Mouse (Mus musculus): Measurements from ENCODE around the gene Gm13289. TPM values are rescaled to one million over a fixed set of nuclear protein-coding genes. Genes with fewer than 3 reads are reported as not detected.
"Not testable (repeated sequence)": the region's sequence is repeated elsewhere in the genome, so short reads cannot be mapped to it uniquely, and the experiment has no call there.

The Gm13289 gene
- not detected in 2 replicates for polyA plus RNA-seq (2012; ENCODE audit: insufficient read depth, insufficient read length, missing spikeins)

DNA sequence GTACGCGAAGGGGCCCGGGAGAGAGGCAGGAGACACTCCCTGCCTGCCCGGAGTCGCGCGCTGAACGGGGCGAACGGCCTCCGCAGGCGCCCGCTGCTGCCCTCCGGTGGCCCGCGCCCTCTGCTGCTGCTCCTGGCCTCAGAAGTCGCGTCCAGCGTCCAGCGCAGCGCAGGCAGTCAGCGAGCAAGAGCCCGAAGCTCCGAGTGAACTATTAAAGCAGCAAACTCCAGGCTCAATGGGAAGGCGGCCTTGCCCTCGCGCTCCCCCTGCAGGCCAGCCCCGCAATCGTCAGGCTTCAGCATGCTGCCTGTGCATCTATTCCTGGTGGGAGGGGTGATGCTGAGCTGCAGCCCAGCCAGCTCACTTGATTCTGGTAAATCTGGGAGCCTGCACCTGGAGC, at the start of gene Gm13289:
Gm13289 (plus strand) TSS at position 301 of the 400 bp plus-strand sequence.
- H3K4me3 ChIP-seq (ENCODE audit: insufficient read depth, low read depth, low read length); H3K27ac ChIP-seq (replicated peaks; ENCODE audit: low read depth, low read length); H3K4me1 ChIP-seq (ENCODE audit: control insufficient read depth, insufficient read depth, insufficient read length, low read length): not testable (repeated sequence)

GRCm38 (mm10) chr4:88727324-88727723, 49.4 kb upstream of the Gm13289 start:
- Histone ChIP-seq H3K4me3 (ENCODE audit: insufficient read depth, low read depth, low read length) (no peak overlapping the region), H3K27ac (replicated peaks; ENCODE audit: low read depth, low read length) (no peak overlapping the region), H3K4me1 (ENCODE audit: control insufficient read depth, insufficient read depth, insufficient read length, low read length) (no peaks in the 10 kb centered on the region)

DNA sequence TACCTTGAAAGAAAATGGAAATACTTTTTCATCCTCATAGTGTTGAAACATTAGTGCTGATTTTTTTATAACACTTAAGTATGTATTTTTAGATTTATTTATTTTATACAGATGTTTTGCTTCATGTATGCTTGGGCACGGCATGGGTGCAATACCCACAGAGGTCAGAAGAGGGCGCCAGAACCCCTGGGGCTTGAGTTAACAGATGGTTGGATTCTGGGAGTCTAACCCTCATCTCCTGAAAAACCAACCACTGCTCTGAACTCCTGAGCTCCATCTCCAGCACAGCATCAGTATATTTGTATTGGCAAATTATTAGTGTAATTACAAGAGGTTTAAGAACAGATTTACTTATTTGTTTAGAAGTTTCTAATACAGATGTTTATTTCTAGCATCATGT, 38.2 kb upstream of the Gm13289 start:
- no peak overlapping the region for H3K4me3 ChIP-seq (ENCODE audit: insufficient read depth, low read depth, low read length)

DNA sequence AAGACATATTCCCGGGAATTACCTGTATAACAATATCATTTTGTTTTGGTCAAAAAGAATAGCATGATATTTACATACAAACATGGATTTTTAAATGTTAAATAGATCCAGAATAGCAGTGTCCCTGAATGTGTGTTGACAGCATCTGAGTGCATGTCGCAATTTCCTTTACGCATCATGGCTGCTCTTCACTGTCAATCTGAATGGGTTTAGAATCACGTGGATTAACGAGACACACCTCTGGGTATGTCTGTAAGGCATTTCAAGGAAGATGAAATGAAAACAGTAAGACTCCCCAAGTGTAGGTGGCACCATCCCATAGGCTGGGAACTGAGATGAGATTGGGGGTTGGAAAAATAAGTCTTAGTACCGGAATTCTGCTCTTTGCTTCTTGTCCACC, 37.7 kb upstream of the Gm13289 start:
- H3K4me1 ChIP-seq (ENCODE audit: control insufficient read depth, insufficient read depth, insufficient read length, low read length), result no peaks in the 10 kb centered on the region
- H3K4me3 ChIP-seq (ENCODE audit: insufficient read depth, low read depth, low read length), result no peak overlapping the region
- H3K27ac ChIP-seq (replicated peaks; ENCODE audit: low read depth, low read length), result no peak overlapping the region

More for the DNA sequence above, 38.2 kb upstream of the Gm13289 start:
- Histone ChIP-seq H3K4me1 (ENCODE audit: control insufficient read depth, insufficient read depth, insufficient read length, low read length) (no peaks in the 10 kb centered on the region), H3K27ac (replicated peaks; ENCODE audit: low read depth, low read length) (no peak overlapping the region)

- no peaks in the 10 kb centered on the region for H3K4me1 ChIP-seq (ENCODE audit: control insufficient read depth, insufficient read depth, insufficient read length, low read length)
- H3K4me3 ChIP-seq (ENCODE audit: insufficient read depth, low read depth, low read length), result no peak overlapping the region
- H3K27ac ChIP-seq (replicated peaks; ENCODE audit: low read depth, low read length), result no peak overlapping the region
Observed at GRCm38 (mm10) chr4:88741426-88741825, 35.3 kb upstream of the Gm13289 start.

- H3K4me3 ChIP-seq (ENCODE audit: insufficient read depth, low read depth, low read length), result no peak overlapping the region
- H3K27ac ChIP-seq (replicated peaks; ENCODE audit: low read depth, low read length), result no peak overlapping the region
- no peaks in the 10 kb centered on the region for H3K4me1 ChIP-seq (ENCODE audit: control insufficient read depth, insufficient read depth, insufficient read length, low read length)
Observed at GRCm38 (mm10) chr4:88742771-88743371, 33.9 kb upstream of the Gm13289 start.

GRCm38 (mm10) chr4:88744207-88744606, 32.5 kb upstream of the Gm13289 start:
- Histone ChIP-seq H3K27ac (replicated peaks; ENCODE audit: low read depth, low read length) (no peak overlapping the region), H3K4me1 (ENCODE audit: control insufficient read depth, insufficient read depth, insufficient read length, low read length) (no peaks in the 10 kb centered on the region)

DNA sequence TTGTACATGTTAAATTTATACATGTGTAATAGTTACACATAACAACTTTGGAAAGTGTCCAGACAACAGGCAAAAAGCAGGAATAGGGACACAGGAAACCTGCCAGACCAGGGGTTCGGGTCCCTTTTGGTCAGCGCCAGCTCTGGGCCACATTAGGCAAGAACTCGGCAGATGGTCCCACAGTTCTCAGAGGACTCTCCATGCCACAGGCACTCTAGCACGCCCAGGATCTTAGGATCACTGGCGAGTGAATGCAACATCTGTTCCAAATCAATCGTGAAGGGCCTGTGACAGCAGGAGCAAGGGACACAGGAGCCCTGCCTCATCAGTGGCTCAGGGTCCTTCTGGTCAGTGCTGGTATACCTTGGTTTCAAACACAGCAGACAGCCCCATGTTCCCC, 26.8 kb upstream of the Gm13289 start:
- no peak overlapping the region for H3K27ac ChIP-seq (replicated peaks; ENCODE audit: low read depth, low read length)
- H3K4me3 ChIP-seq (ENCODE audit: insufficient read depth, low read depth, low read length), result no peak overlapping the region
- H3K4me1 ChIP-seq (ENCODE audit: control insufficient read depth, insufficient read depth, insufficient read length, low read length), result no peaks in the 10 kb centered on the region

More at GRCm38 (mm10) chr4:88744207-88744606, 32.5 kb upstream of the Gm13289 start:
- no peak overlapping the region for H3K4me3 ChIP-seq (ENCODE audit: insufficient read depth, low read depth, low read length)

- H3K4me3 ChIP-seq (ENCODE audit: insufficient read depth, low read depth, low read length); H3K27ac ChIP-seq (replicated peaks; ENCODE audit: low read depth, low read length); H3K4me1 ChIP-seq (ENCODE audit: control insufficient read depth, insufficient read depth, insufficient read length, low read length): not testable (repeated sequence)
Observed at GRCm38 (mm10) chr4:88754818-88755340, 21.8 kb upstream of the Gm13289 start, which contains the start of gene Gm13271. Gene Gm13271, plus strand, starts transcription at chr4:88754868.

DNA sequence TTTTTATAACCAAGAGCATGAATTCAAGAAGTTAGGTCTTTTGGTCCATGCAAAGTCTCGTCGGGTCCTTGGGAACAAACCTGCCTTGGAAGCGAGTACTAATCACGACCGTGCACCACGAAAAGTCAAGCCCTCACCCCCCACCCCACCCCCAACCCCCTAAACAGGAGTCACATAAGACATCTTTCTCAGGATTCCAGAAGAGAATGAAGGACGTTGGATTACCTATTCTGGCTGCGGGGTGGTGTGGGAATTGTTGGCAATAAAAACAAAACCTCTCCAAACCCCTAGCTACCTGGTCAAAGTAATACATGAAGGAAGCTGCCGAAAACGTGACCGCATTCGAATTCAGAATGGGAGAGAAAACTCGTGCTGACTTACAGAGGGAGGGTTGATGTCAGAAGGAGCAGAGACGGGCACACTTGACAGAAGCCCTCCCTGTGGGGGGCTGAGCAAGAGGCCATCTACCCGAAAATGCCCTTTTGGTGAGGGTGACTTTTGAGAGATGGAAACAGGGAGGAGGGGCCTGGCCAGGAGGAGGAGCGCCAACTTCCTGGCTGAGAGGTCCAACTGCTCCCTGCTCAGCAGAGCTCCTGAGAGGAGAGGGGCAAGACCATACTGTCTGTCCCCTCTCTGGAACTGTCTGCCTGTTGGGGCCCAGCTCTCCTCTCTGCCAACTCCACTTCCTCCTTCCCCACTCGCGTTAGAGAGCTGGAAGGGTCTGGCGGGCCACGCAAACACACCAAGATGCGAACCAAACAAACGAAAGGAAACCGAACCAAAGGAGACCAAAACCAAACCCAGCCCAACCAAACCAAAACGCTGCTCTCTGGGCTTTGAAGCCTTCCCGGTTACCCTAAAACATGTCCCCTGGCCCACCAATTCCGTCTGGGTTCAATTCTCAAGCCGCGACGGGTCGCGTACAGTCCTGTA, 19.9 kb upstream of the Gm13289 start:
- H3K4me1 ChIP-seq (ENCODE audit: control insufficient read depth, insufficient read depth, insufficient read length, low read length), result not testable (repeated sequence)
- peak overlapping the region; percentile 67 for H3K4me3 ChIP-seq (ENCODE audit: insufficient read depth, low read depth, low read length)
- H3K27ac ChIP-seq (replicated peaks; ENCODE audit: low read depth, low read length), result peak overlapping the region; percentile 71

DNA sequence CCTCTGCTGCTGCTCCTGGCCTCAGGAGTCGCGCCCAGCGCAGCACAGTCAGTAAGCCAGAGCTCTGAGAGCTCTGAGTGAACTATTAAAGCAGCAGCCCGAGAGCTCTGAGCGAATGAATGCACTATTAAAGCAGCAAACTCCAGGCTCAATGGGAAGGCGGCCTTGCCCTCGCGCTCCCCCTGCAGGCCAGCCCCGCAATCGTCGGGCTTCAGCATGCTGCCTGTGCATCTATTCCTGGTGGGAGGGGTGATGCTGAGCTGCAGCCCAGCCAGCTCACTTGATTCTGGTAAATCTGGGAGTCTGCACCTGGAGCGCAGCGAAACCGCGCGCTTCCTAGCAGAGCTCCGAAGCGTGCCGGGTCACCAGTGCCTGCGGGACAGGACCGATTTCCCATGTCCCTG, 19.1 kb upstream of the Gm13289 start:
- H3K4me1 ChIP-seq (ENCODE audit: control insufficient read depth, insufficient read depth, insufficient read length, low read length); H3K27ac ChIP-seq (replicated peaks; ENCODE audit: low read depth, low read length): not testable (repeated sequence)
- peak overlapping the region; percentile 67 for H3K4me3 ChIP-seq (ENCODE audit: insufficient read depth, low read depth, low read length)

GRCm38 (mm10) chr4:88758751-88759150, 18.0 kb upstream of the Gm13289 start:
- H3K4me3 ChIP-seq (ENCODE audit: insufficient read depth, low read depth, low read length); H3K4me1 ChIP-seq (ENCODE audit: control insufficient read depth, insufficient read depth, insufficient read length, low read length); H3K27ac ChIP-seq (replicated peaks; ENCODE audit: low read depth, low read length): not testable (repeated sequence)

- Histone ChIP-seq H3K27ac (replicated peaks; ENCODE audit: low read depth, low read length) (peak within 1 kb of the TSS; percentile 47; the same call in 1 of the 2 replicates), H3K4me3 (ENCODE audit: insufficient read depth, low read depth, low read length) (peak within 1 kb of the TSS; percentile 56)
- not testable (repeated sequence) for H3K4me1 ChIP-seq (ENCODE audit: control insufficient read depth, insufficient read depth, insufficient read length, low read length)
Observed at GRCm38 (mm10) chr4:88759610-88760268, 17.0 kb upstream of the Gm13289 start, which contains the start of gene Gm13283. Gene Gm13283, plus strand, starts transcription at chr4:88760119.

DNA sequence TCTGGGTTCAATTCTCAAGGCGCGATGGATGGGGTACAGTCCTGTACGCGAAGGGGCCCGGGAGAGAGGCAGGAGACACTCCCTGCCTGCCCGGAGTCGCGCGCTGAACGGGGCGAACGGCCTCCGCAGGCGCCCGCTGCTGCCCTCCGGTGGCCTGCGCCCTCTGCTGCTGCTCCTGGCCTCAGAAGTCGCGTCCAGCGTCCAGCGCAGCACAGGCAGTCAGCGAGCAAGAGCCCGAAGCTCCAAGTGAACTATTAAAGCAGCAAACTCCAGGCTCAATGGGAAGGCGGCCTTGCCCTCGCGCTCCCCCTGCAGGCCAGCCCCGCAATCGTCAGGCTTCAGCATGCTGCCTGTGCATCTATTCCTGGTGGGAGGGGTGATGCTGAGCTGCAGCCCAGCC, 16.3 kb upstream of the Gm13289 start:
- not testable (repeated sequence) for H3K4me1 ChIP-seq (ENCODE audit: control insufficient read depth, insufficient read depth, insufficient read length, low read length)
- Histone ChIP-seq H3K4me3 (ENCODE audit: insufficient read depth, low read depth, low read length) (peak overlapping the region; percentile 56), H3K27ac (replicated peaks; ENCODE audit: low read depth, low read length) (peak overlapping the region; percentile 47; the same call in 1 of the 2 replicates)

GRCm38 (mm10) chr4:88761776-88762175, 14.9 kb upstream of the Gm13289 start:
- not testable (repeated sequence) for H3K27ac ChIP-seq (replicated peaks; ENCODE audit: low read depth, low read length); H3K4me1 ChIP-seq (ENCODE audit: control insufficient read depth, insufficient read depth, insufficient read length, low read length); H3K4me3 ChIP-seq (ENCODE audit: insufficient read depth, low read depth, low read length)

All from brown adipose tissue, adult 24 weeks (tissue).